Comparison of ENCODE assay signal across 9 mouse cellular contexts in genomic region chr7:66196609-66197445, GRCm38 (mm10).
DNase-seq lines count a peak whose midpoint lies in the region; ATAC-seq and TF ChIP-seq lines count a peak whose summit lies in the region.
"Had no signal": no experiment of that assay in that cellular context is flagged by ENCODE, and none has a peak within 500 bp of the region (broad histone marks: within the 10 kb centered on the region; RNA-seq: fewer than 3 reads in every experiment).

No protein-coding gene starts in this region.

- H3K27me3 ChIP-seq in heart, postnatal 0 days (ENCODE audit: control insufficient read depth, insufficient read depth, low read length): no peaks in the 10 kb centered on the region
- H3K27me3 ChIP-seq in neural tube, embryonic 15.5 days (replicated peaks): no peaks in the 10 kb centered on the region
- H3K27me3 ChIP-seq: midbrain, embryonic 12.5 days had no signal

- H3K4me1 ChIP-seq in heart, postnatal 0 days (ENCODE audit: control insufficient read depth, insufficient read depth): peaks cover 48% of the 10 kb centered on the region
- H3K4me1 ChIP-seq in neural tube, embryonic 15.5 days: peaks cover 13% of the 10 kb centered on the region

- peak; percentile 87 for TF ChIP-seq EP300 in heart, postnatal 0 days (IDR thresholded peaks at IDR 0.05; ENCODE audit: low read depth)

- no peak overlapping the region for H3K9ac ChIP-seq in heart, postnatal 0 days (replicated peaks; ENCODE audit: low read depth, low read length)
- H3K9ac ChIP-seq in neural tube, embryonic 15.5 days (replicated peaks): no peak overlapping the region
- H3K9ac ChIP-seq: midbrain, embryonic 12.5 days had no signal

- no peak for DNase-seq in frontal cortex, postnatal 25 days (ENCODE audit: low spot score in 2 of 2)
- DNase-seq in T-cell, adult 2 months (ENCODE audit: low spot score): peak; percentile 46
- peak; percentile 77 for DNase-seq in heart, postnatal 0 days (ENCODE audit: low spot score)
- DNase-seq in natural killer cell, adult 2 months (ENCODE audit: low spot score in 2 of 2): peak; percentile 81 to 94
- no peak for DNase-seq in kidney, adult 9 months
- no peak for DNase-seq in thymus, postnatal 25 days

- WGBS in heart, postnatal 0 days: 10% methylated on average over 11 of the region's 11 CpGs
- 79% methylated on average over 11 of the region's 11 CpGs for WGBS in neural tube, embryonic 15.5 days

- TF ChIP-seq CTCF in heart, postnatal 0 days (IDR thresholded peaks at IDR 0.05; ENCODE audit: low read depth): no peak

- H3K36me3 ChIP-seq in heart, postnatal 0 days (replicated peaks; ENCODE audit: control insufficient read depth, insufficient read depth, low read length): no peaks in the 10 kb centered on the region
- no peaks in the 10 kb centered on the region for H3K36me3 ChIP-seq in neural tube, embryonic 15.5 days
- H3K36me3 ChIP-seq: midbrain, embryonic 12.5 days had no signal

- no peak overlapping the region for H3K4me3 ChIP-seq in heart, postnatal 0 days (ENCODE audit: low read depth, low read length)
- no peak overlapping the region for H3K4me3 ChIP-seq in neural tube, embryonic 15.5 days (replicated peaks)
- H3K4me3 ChIP-seq: midbrain, embryonic 12.5 days had no signal

- H3K4me2 ChIP-seq in heart, postnatal 0 days (ENCODE audit: low read depth, low read length): no peak overlapping the region
- H3K4me2 ChIP-seq in neural tube, embryonic 15.5 days: no peak overlapping the region
- H3K4me2 ChIP-seq: midbrain, embryonic 12.5 days had no signal

- H3K9me3 ChIP-seq in heart, postnatal 0 days (replicated peaks; ENCODE audit: control insufficient read depth, low read length): no peaks in the 10 kb centered on the region
- H3K9me3 ChIP-seq in neural tube, embryonic 15.5 days (replicated peaks): no peaks in the 10 kb centered on the region
- H3K9me3 ChIP-seq: midbrain, embryonic 12.5 days had no signal

- peak overlapping the region; percentile 86 for H3K27ac ChIP-seq in heart, postnatal 0 days (ENCODE audit: low read depth)
- no peak overlapping the region for H3K27ac ChIP-seq in neural tube, embryonic 15.5 days (replicated peaks)
- H3K27ac ChIP-seq: midbrain, embryonic 12.5 days had no signal

- ATAC-seq in frontal cortex, adult (ENCODE audit: low TSS enrichment): peak; percentile 22; the same call in 1 of the 2 replicates
- peak; percentile 84 for ATAC-seq in heart, postnatal 0 days (ENCODE audit: insufficient read depth, low read depth)
- ATAC-seq in neural tube, embryonic 15.5 days (ENCODE audit: low FRiP score): no peak

Comparison
In these comparisons a context has a peak if more than half of its experiments do, and no peak if none do; other contexts are left out.
1. DNase-seq: peak in T-cell, adult 2 months (single experiment), heart, postnatal 0 days (single experiment) and natural killer cell, adult 2 months (2 of 2); none in frontal cortex, postnatal 25 days (0 of 2), kidney, adult 9 months (single experiment) and thymus, postnatal 25 days (single experiment).